Mouse (Mus musculus) spleen, adult 2 months (tissue): ENCODE measurements around the gene Ppfibp1. TPM values are rescaled to one million over a fixed set of nuclear protein-coding genes. Genes with fewer than 3 reads are reported as not detected.

ENCODE experiments used
- DNase-seq, 2 experiments: peaks; one replicate each; pipeline versions ENCODE4 v3.0.0 to v3.0.0-alpha.2; 2012 to 2021; ENCODE audit warnings: low spot score in 2 of 2, low read depth in 1 of 2
- H3K27ac ChIP-seq: fragments of 200-500 bp; 2 replicates; pipeline ENCODE4 v1.5.1; 2012; ENCODE audit warnings: low read length, inconsistent platforms; ENCODE audit not compliant: insufficient read depth
- H3K27me3 ChIP-seq: fragments of 200-500 bp; 2 replicates; pipeline ENCODE4 v1.6.1; 2012; ENCODE audit warnings: mild to moderate bottlenecking, moderate library complexity, low read length, inconsistent platforms; ENCODE audit not compliant: control insufficient read depth, insufficient read depth
- H3K36me3 ChIP-seq: fragments of 200-500 bp; 2 replicates; pipeline ENCODE4 v1.6.1; 2012; ENCODE audit warnings: mild to moderate bottlenecking, low read length, inconsistent platforms; ENCODE audit not compliant: control insufficient read depth, insufficient read depth
- H3K4me1 ChIP-seq: fragments of 200-500 bp; 2 replicates; pipeline ENCODE4 v1.6.1; 2011; ENCODE audit warnings: inconsistent platforms; ENCODE audit not compliant: control insufficient read depth, insufficient read depth, insufficient read length
- H3K4me3 ChIP-seq: fragments of 200-500 bp; 2 replicates; pipeline ENCODE4 v1.5.1; 2011; ENCODE audit warnings: mild to moderate bottlenecking, inconsistent platforms; ENCODE audit not compliant: insufficient read depth, insufficient read length; ENCODE audit errors: extremely low read depth
- CTCF ChIP-seq: fragments of 200-500 bp; IDR thresholded peaks from 2 replicates; pipeline ENCODE4 v1.5.1; 2011; ENCODE audit warnings: mild to moderate bottlenecking, inconsistent platforms; ENCODE audit not compliant: insufficient read depth, insufficient read length, insufficient replicate concordance; ENCODE audit errors: extremely low read depth
- POLR2A ChIP-seq: fragments of 200-500 bp; IDR thresholded peaks from 2 replicates; pipeline ENCODE4 v1.6.1; 2011; ENCODE audit warnings: low read depth, low read length, inconsistent platforms
- WGBS: fragments of 180-500 bp; shearing (Covaris S2); methylation state at CpG from one replicate; pipeline ENCODE4 v1.1.7; 2018; 5-methylcytosine and 5-hydroxymethylcytosine counted together
- polyA plus RNA-seq: library from polyadenylated mRNA; depleted of rRNA; stranded (reverse); fragments of >200 nt; gene quantifications from 2 replicates; pipeline ENCODE4 v1.2.3, GENCODE M21; 2012

The Ppfibp1 gene
- polyA plus RNA-seq, 1 experiment, result 5.3 TPM

DNA sequence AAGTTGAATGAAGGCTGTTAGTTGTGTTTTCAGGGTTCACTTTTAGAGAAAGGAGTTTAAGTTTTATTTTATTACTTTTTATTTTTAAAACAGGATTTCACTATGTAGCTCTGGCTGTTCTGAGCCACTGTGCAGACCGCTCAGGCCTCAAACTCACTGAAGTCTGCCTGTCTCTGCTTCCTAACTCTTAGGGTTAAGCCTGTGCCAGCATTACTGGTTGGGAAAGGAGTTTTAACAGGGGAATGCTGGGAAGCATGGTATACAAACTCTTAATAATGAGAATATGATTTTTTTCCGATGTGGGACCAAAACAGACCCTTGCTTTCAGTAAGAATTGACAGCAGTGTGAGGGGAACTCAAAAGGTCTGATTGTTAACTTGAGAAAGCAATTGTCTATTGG, 1.9 kb downstream of the Ppfibp1 start:
- 79% methylated on average over 2 of the region's 2 CpGs for WGBS
- TF ChIP-seq CTCF (no peak), POLR2A (no peak)
- no peak for DNase-seq
- no peaks in the 10 kb centered on the region; the same call in 1 of the 2 replicates for H3K4me1 ChIP-seq
- H3K4me3 ChIP-seq, result no peak overlapping the region
- no peaks in the 10 kb centered on the region for H3K36me3 ChIP-seq
- H3K27me3 ChIP-seq, result no peaks in the 10 kb centered on the region
- no peak overlapping the region for H3K27ac ChIP-seq

DNA sequence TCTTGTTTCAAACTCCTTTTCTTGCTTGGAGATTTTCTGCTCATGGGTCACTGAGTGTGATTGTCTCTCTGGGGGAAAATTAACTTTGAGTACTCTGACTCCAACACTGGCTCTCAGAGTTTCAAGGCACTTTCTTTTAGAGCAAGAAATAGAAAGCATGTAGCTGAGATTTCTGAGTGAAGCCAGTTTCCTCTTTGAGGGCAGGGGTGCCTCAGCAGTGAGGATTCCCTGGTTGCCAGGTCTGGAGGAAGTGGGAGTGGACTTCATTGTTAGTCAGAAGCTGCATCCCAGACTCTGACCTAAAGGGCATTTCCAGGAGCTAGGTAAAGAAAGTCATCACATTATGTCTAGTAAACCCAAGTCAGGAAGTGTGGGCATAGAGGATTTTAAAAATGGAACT, 2.3 kb downstream of the Ppfibp1 start:
- Histone ChIP-seq H3K27ac (no peak overlapping the region), H3K27me3 (no peaks in the 10 kb centered on the region), H3K36me3 (no peaks in the 10 kb centered on the region), H3K4me3 (no peak overlapping the region), H3K4me1 (no peaks in the 10 kb centered on the region; the same call in 1 of the 2 replicates)
- no peak for DNase-seq
- TF ChIP-seq POLR2A, result no peak
- TF ChIP-seq CTCF, result no peak

DNA sequence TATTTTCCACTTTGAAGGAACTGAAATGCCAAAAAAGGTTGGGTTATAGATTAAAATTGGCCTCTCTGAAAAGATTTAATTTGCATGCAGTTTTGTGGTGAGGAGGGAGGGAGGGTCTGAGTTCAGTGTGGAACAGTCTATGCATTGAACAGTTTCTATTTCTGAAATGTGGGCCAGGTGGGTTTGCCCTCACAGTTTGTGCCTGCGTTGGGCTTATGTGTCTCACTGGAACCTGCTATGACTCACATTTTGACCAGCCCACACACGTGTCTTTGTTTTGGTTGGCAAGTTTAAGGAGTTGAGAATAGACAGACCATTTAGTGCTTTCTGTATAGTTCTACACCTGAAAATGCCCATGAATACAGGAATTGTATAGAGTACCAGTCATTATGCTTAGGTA, 5.6 kb downstream of the Ppfibp1 start:
- no peak for DNase-seq
- no peak for TF ChIP-seq POLR2A
- no peak for TF ChIP-seq CTCF
- 48% methylated on average over 2 of the region's 2 CpGs for WGBS
- Histone ChIP-seq H3K36me3 (no peaks in the 10 kb centered on the region), H3K27ac (no peak overlapping the region), H3K4me1 (no peaks in the 10 kb centered on the region), H3K4me3 (no peak overlapping the region), H3K27me3 (no peaks in the 10 kb centered on the region)

DNA sequence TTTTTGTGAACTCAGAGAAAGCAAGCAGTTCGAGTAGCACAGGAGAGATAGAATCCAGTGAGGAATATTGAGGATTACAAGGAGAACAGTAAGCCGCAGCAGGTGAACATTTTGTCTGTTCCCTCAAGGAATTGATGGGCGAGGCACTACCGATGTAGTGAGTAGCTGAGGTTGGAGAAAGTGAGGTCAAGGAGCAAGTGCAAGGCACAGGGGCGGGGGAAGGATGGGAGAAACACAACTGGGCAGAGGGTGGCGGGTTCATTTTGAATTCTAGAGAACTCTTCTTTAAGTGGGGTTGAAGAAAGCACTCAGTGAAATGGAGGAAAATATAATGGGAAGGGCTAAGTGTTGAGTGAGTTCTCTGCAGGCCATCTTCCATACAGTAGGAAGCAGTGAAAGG, 10.4 kb downstream of the Ppfibp1 start:
- no peak overlapping the region for H3K27ac ChIP-seq
- H3K4me3 ChIP-seq, result no peak overlapping the region
- WGBS, result 89% methylated on average over 6 of the region's 6 CpGs
- TF ChIP-seq CTCF, result no peak
- TF ChIP-seq POLR2A, result no peak
- H3K4me1 ChIP-seq, result no peaks in the 10 kb centered on the region
- no peaks in the 10 kb centered on the region for H3K36me3 ChIP-seq
- no peak for DNase-seq
- no peaks in the 10 kb centered on the region for H3K27me3 ChIP-seq

DNA sequence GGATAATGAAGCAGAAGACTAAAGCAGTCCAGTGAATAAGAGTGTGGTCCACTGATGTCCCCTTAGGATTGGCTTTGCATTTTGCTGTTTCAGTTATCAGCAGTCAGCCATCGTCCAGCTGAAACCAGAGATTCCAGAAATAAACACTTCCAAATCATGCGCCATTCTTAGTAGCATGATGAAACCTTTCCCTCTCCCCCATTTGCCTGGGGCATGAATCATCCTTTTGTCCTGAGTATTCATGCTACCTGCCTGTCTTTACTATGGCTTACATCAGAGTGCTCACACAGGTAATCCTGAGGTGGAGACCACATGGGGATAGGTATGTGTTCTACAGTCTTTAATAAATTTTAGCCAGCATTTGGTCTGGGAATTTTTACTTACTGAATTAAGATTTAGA, 11.4 kb downstream of the Ppfibp1 start:
- H3K36me3 ChIP-seq, result no peaks in the 10 kb centered on the region
- 94% methylated on average over 2 of the region's 2 CpGs for WGBS
- DNase-seq, result no peak
- no peaks in the 10 kb centered on the region for H3K27me3 ChIP-seq
- no peaks in the 10 kb centered on the region for H3K4me1 ChIP-seq
- no peak overlapping the region for H3K4me3 ChIP-seq
- no peak for TF ChIP-seq CTCF
- H3K27ac ChIP-seq, result no peak overlapping the region

DNA sequence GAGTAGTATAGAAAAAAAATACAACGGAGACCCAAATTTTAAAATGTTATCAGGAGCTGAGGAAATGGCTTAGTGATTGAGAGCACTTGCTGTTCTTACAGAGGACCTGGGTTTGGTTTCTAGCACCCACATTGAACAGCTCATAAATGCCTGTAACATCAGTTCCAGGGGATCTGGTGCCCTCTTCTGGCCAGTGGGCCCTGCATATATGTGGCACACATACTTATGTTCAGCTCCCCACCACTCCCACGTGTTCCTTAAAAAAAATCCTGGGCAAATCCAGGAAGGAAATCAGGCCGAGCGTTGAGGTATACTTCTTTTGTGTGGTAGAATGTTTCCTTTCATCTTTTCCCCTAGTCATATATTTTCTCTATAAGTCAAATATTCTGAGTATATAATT, 13.6 kb downstream of the Ppfibp1 start:
- WGBS, result 89% methylated on average over 4 of the region's 4 CpGs
- DNase-seq, result no peak
- H3K4me3 ChIP-seq, result no peak overlapping the region
- TF ChIP-seq CTCF, result no peak
- no peak for TF ChIP-seq POLR2A
- no peak overlapping the region for H3K27ac ChIP-seq
- H3K27me3 ChIP-seq, result no peaks in the 10 kb centered on the region
- no peaks in the 10 kb centered on the region for H3K4me1 ChIP-seq
- no peaks in the 10 kb centered on the region for H3K36me3 ChIP-seq

DNA sequence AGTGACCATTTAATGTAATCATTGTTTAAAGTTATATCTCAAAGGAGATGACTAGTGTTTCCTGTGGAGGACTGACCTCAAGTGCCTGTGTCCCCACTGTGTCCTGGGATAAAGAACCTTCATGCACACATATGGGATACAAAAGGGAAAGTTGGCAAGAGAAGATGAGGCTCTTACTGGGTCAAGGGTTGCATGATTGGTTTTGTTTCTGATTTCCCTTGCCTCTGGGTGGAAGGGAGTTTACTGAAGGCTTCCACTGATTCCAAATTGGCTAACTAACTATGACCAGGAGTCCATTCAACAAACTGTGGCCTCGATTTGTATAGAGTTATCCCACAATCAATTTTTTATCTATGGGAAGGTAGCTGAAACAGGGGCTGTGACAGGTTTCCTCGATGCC, 15.3 kb downstream of the Ppfibp1 start:
- no peak for DNase-seq
- no peaks in the 10 kb centered on the region for H3K36me3 ChIP-seq
- peaks cover 2% of the 10 kb centered on the region; the same call in 1 of the 2 replicates for H3K4me1 ChIP-seq
- no peaks in the 10 kb centered on the region for H3K27me3 ChIP-seq
- WGBS, result 91% methylated on average over 2 of the region's 2 CpGs
- no peak for TF ChIP-seq CTCF
- TF ChIP-seq POLR2A, result no peak
- H3K4me3 ChIP-seq, result no peak overlapping the region
- no peak overlapping the region for H3K27ac ChIP-seq
